Mouse (Mus musculus): Measurements from ENCODE around the gene Themis2. TPM values are rescaled to one million over a fixed set of nuclear protein-coding genes. Genes with fewer than 3 reads are reported as not detected.

Gene Themis2
- polyA plus RNA-seq, 1 experiment: 3.6 TPM

- Histone ChIP-seq H3K4me3 (ENCODE audit: insufficient read depth, low read depth, low read length) (no peak overlapping the region), H3K27ac (ENCODE audit: insufficient read depth, low read depth, low read length) (no peak overlapping the region), H3K36me3 (ENCODE audit: control insufficient read depth, insufficient read depth, low read length) (no peaks in the 10 kb centered on the region), H3K27me3 (replicated peaks; ENCODE audit: control insufficient read depth, insufficient read depth, low read length) (no peaks in the 10 kb centered on the region), H3K4me1 (ENCODE audit: control insufficient read depth, insufficient read depth, low read length) (no peaks in the 10 kb centered on the region)
- TF ChIP-seq CTCF (conservative IDR thresholded peaks at IDR 0.05; ENCODE audit: insufficient read depth, insufficient read length, low read depth, low read length) (no peak), POLR2A (IDR thresholded peaks at IDR 0.05; ENCODE audit: low read depth, low read length) (no peak)
- no peak for DNase-seq
- 64% methylated on average over 13 of the region's 13 CpGs for WGBS
Observed at GRCm38 (mm10) chr4:132785228-132785627, 11.0 kb downstream of the Themis2 start.

- WGBS: 88% methylated on average over 2 of the region's 2 CpGs
- Histone ChIP-seq H3K36me3 (ENCODE audit: control insufficient read depth, insufficient read depth, low read length) (no peaks in the 10 kb centered on the region), H3K27me3 (replicated peaks; ENCODE audit: control insufficient read depth, insufficient read depth, low read length) (no peaks in the 10 kb centered on the region), H3K4me3 (ENCODE audit: insufficient read depth, low read depth, low read length) (no peak overlapping the region), H3K4me1 (ENCODE audit: control insufficient read depth, insufficient read depth, low read length) (no peaks in the 10 kb centered on the region), H3K27ac (ENCODE audit: insufficient read depth, low read depth, low read length) (no peak overlapping the region)
- no peak for DNase-seq
- TF ChIP-seq POLR2A (IDR thresholded peaks at IDR 0.05; ENCODE audit: low read depth, low read length) (no peak), CTCF (conservative IDR thresholded peaks at IDR 0.05; ENCODE audit: insufficient read depth, insufficient read length, low read depth, low read length) (no peak)
Observed at GRCm38 (mm10) chr4:132783732-132784131, 12.5 kb downstream of the Themis2 start.

- Histone ChIP-seq H3K27me3 (replicated peaks; ENCODE audit: control insufficient read depth, insufficient read depth, low read length) (no peaks in the 10 kb centered on the region), H3K27ac (ENCODE audit: insufficient read depth, low read depth, low read length) (no peak overlapping the region), H3K36me3 (ENCODE audit: control insufficient read depth, insufficient read depth, low read length) (no peaks in the 10 kb centered on the region), H3K4me1 (ENCODE audit: control insufficient read depth, insufficient read depth, low read length) (no peaks in the 10 kb centered on the region), H3K4me3 (ENCODE audit: insufficient read depth, low read depth, low read length) (no peak overlapping the region)
- WGBS: 84% methylated on average over 4 of the region's 4 CpGs
- TF ChIP-seq CTCF (conservative IDR thresholded peaks at IDR 0.05; ENCODE audit: insufficient read depth, insufficient read length, low read depth, low read length) (no peak), POLR2A (IDR thresholded peaks at IDR 0.05; ENCODE audit: low read depth, low read length) (no peak)
- DNase-seq: no peak
Observed at GRCm38 (mm10) chr4:132780288-132780687, 15.9 kb downstream of the Themis2 start.

GRCm38 (mm10) chr4:132778562-132779201, 17.5 kb downstream of the Themis2 start:
- no peak for TF ChIP-seq POLR2A (IDR thresholded peaks at IDR 0.05; ENCODE audit: low read depth, low read length)
- no peak for TF ChIP-seq CTCF (conservative IDR thresholded peaks at IDR 0.05; ENCODE audit: insufficient read depth, insufficient read length, low read depth, low read length)
- no peak overlapping the region for H3K27ac ChIP-seq (ENCODE audit: insufficient read depth, low read depth, low read length)
- H3K27me3 ChIP-seq (replicated peaks; ENCODE audit: control insufficient read depth, insufficient read depth, low read length): no peaks in the 10 kb centered on the region
- DNase-seq: no peak
- no peak overlapping the region for H3K4me3 ChIP-seq (ENCODE audit: insufficient read depth, low read depth, low read length)
- WGBS: 73% methylated on average over 6 of the region's 6 CpGs
- no peaks in the 10 kb centered on the region for H3K4me1 ChIP-seq (ENCODE audit: control insufficient read depth, insufficient read depth, low read length)
- no peaks in the 10 kb centered on the region for H3K36me3 ChIP-seq (ENCODE audit: control insufficient read depth, insufficient read depth, low read length)

- 79% methylated on average over 5 of the region's 5 CpGs for WGBS
- no peaks in the 10 kb centered on the region for H3K36me3 ChIP-seq (ENCODE audit: control insufficient read depth, insufficient read depth, low read length)
- no peaks in the 10 kb centered on the region for H3K27me3 ChIP-seq (replicated peaks; ENCODE audit: control insufficient read depth, insufficient read depth, low read length)
- peak; percentile 80 for TF ChIP-seq CTCF (conservative IDR thresholded peaks at IDR 0.05; ENCODE audit: insufficient read depth, insufficient read length, low read depth, low read length)
- TF ChIP-seq POLR2A (IDR thresholded peaks at IDR 0.05; ENCODE audit: low read depth, low read length): no peak
- no peak overlapping the region for H3K4me3 ChIP-seq (ENCODE audit: insufficient read depth, low read depth, low read length)
- no peaks in the 10 kb centered on the region for H3K4me1 ChIP-seq (ENCODE audit: control insufficient read depth, insufficient read depth, low read length)
- no peak overlapping the region for H3K27ac ChIP-seq (ENCODE audit: insufficient read depth, low read depth, low read length)
- DNase-seq: peak; percentile 72
Observed at GRCm38 (mm10) chr4:132776764-132777163, 19.4 kb downstream of the Themis2 start.

GRCm38 (mm10) chr4:132774905-132775304, 21.3 kb downstream of the Themis2 start:
- no peak overlapping the region for H3K27ac ChIP-seq (ENCODE audit: insufficient read depth, low read depth, low read length)
- WGBS: 81% methylated on average over 3 of the region's 3 CpGs
- H3K36me3 ChIP-seq (ENCODE audit: control insufficient read depth, insufficient read depth, low read length): no peaks in the 10 kb centered on the region
- no peak overlapping the region for H3K4me3 ChIP-seq (ENCODE audit: insufficient read depth, low read depth, low read length)
- no peaks in the 10 kb centered on the region for H3K4me1 ChIP-seq (ENCODE audit: control insufficient read depth, insufficient read depth, low read length)
- no peaks in the 10 kb centered on the region for H3K27me3 ChIP-seq (replicated peaks; ENCODE audit: control insufficient read depth, insufficient read depth, low read length)
- no peak for TF ChIP-seq POLR2A (IDR thresholded peaks at IDR 0.05; ENCODE audit: low read depth, low read length)
- no peak for TF ChIP-seq CTCF (conservative IDR thresholded peaks at IDR 0.05; ENCODE audit: insufficient read depth, insufficient read length, low read depth, low read length)
- no peak for DNase-seq

- Histone ChIP-seq H3K27ac (ENCODE audit: insufficient read depth, low read depth, low read length) (no peak overlapping the region), H3K36me3 (ENCODE audit: control insufficient read depth, insufficient read depth, low read length) (no peaks in the 10 kb centered on the region), H3K27me3 (replicated peaks; ENCODE audit: control insufficient read depth, insufficient read depth, low read length) (no peaks in the 10 kb centered on the region), H3K4me1 (ENCODE audit: control insufficient read depth, insufficient read depth, low read length) (no peaks in the 10 kb centered on the region; the same call in 1 of the 2 replicates), H3K4me3 (ENCODE audit: insufficient read depth, low read depth, low read length) (no peak overlapping the region)
- TF ChIP-seq CTCF (conservative IDR thresholded peaks at IDR 0.05; ENCODE audit: insufficient read depth, insufficient read length, low read depth, low read length) (no peak), POLR2A (IDR thresholded peaks at IDR 0.05; ENCODE audit: low read depth, low read length) (no peak)
- DNase-seq: no peak
- WGBS: 91% methylated on average over 9 of the region's 9 CpGs
Observed at GRCm38 (mm10) chr4:132771776-132772175, 24.4 kb downstream of the Themis2 start.

All from kidney, adult 2 months (tissue).